Mouse (Mus musculus): Measurements from ENCODE around the gene Nufip1.

GRCm38 (mm10) chr14:76164904-76165755 is 54.4 kb downstream of the Nufip1 start:
- TF ChIP-seq CTCF (IDR thresholded peaks at IDR 0.05; ENCODE audit: low read depth, low read length) = no peak
- no peak for TF ChIP-seq TAL1 (conservative IDR thresholded peaks at IDR 0.05; ENCODE audit: low read depth, low read length)
- no peak for TF ChIP-seq GATA2 (IDR thresholded peaks at IDR 0.05; ENCODE audit: borderline replicate concordance, low read depth, low read length)
- no peak for TF ChIP-seq GATA1 (IDR thresholded peaks at IDR 0.05; ENCODE audit: borderline replicate concordance, low read length)
- TF ChIP-seq POLR2AphosphoS5 (IDR thresholded peaks at IDR 0.05; ENCODE audit: insufficient replicate concordance, low read depth, low read length) = no peak

All from G1E (cell line).